ENCODE assay signal across 14 mouse cellular contexts in the genomic region with DNA sequence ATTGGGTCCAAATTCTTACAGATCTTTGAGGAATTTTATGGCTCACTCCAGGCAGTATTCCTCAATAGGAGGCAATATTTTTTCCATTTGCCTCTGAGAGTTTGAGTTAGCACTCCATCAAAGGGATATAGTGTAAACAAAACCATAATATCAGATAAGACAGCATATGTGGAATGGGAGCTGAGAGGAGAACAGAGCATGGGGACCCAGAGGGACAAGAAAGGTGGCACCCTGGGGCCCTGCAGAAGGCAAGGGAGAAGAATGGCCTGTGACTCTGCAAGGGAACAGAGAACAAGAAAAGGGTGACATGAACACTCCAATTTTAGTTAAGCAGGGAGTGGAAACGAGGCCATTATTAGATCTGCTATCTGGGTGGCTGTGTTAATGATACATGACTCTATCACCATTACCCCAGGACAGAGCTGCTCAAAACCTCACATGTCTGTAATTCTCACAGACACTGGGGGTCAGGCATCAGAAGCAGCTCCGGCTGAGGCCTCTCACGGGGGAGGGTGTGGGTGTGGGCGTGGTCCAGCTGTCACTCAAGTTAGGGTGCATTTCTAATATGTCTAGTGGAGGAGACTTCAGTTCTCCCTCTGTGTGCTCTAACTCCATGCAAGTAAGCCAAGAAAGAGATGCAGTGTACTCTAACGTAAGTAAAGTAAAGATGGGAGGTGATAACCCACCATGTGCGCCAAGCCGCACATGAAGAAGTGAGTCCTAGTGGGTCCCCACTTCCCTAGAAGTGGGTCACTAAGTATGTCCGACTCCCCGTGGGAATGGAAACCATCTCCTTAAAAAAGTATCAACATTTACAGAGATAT.
DNase-seq lines count a peak whose midpoint lies in the region; ATAC-seq and TF ChIP-seq lines count a peak whose summit lies in the region.
"Had no signal": no experiment of that assay in that cellular context is flagged by ENCODE, and none has a peak within 500 bp of the region (broad histone marks: within the 10 kb centered on the region; RNA-seq: fewer than 3 reads in every experiment).

No protein-coding gene starts in this region.

- no peak for TF ChIP-seq CTCF in G1E (IDR thresholded peaks at IDR 0.05; ENCODE audit: low read depth, low read length)
- no peak for TF ChIP-seq CTCF in small intestine, adult 2 months (IDR thresholded peaks at IDR 0.05; ENCODE audit: extremely low read depth, insufficient read length, insufficient replicate concordance, low read depth, low read length)
- TF ChIP-seq CTCF in left cerebral cortex, adult 2 months (IDR thresholded peaks at IDR 0.05), result no peak

- H3K4me3 ChIP-seq in heart, embryonic 15.5 days, result no peak overlapping the region
- H3K4me3 ChIP-seq in G1E (ENCODE audit: low read depth, low read length), result peak overlapping the region; percentile 69; the same call in 1 of the 2 replicates
- H3K4me3 ChIP-seq in intestine, embryonic 16.5 days (ENCODE audit: low read length), result no peak overlapping the region
- no peak overlapping the region for H3K4me3 ChIP-seq in small intestine, adult 2 months (ENCODE audit: low read depth, low read length)
- no peak overlapping the region for H3K4me3 ChIP-seq in left cerebral cortex, adult 2 months
- H3K4me3 ChIP-seq: limb, embryonic 12.5 days had no signal

- H3K9me3 ChIP-seq in heart, embryonic 15.5 days (replicated peaks), result no peaks in the 10 kb centered on the region
- H3K9me3 ChIP-seq in G1E (replicated peaks), result no peaks in the 10 kb centered on the region
- no peaks in the 10 kb centered on the region for H3K9me3 ChIP-seq in intestine, embryonic 16.5 days (ENCODE audit: control insufficient read depth, low read length)
- H3K9me3 ChIP-seq: embryonic facial prominence, embryonic 13.5 days; limb, embryonic 12.5 days had no signal

- H3K4me2 ChIP-seq in heart, embryonic 15.5 days, result peak overlapping the region; percentile 48; the same call in 1 of the 2 replicates
- 0 out of 2 replicates have a peak overlapping the region, but pooled peaks have one; percentile 43 for H3K4me2 ChIP-seq in intestine, embryonic 16.5 days (ENCODE audit: low read depth, low read length)

- H3K9ac ChIP-seq in heart, embryonic 15.5 days, result no peak overlapping the region
- no peak overlapping the region for H3K9ac ChIP-seq in intestine, embryonic 16.5 days (ENCODE audit: low read depth, low read length)
- H3K9ac ChIP-seq: embryonic facial prominence, embryonic 13.5 days; limb, embryonic 12.5 days had no signal

- ATAC-seq in heart, embryonic 15.5 days (replicated peaks; ENCODE audit: insufficient number of reproducible peaks, insufficient read depth, low FRiP score, low read depth), result no peak
- ATAC-seq in G1E (ENCODE audit: extremely low read depth, insufficient number of reproducible peaks, low FRiP score, poor library complexity, severe bottlenecking), result peak; percentile 54
- peak; percentile 63 for ATAC-seq in intestine, embryonic 16.5 days

- H3K4me1 ChIP-seq in heart, embryonic 15.5 days (replicated peaks), result peaks cover 3% of the 10 kb centered on the region; the same call in 1 of the 2 replicates
- H3K4me1 ChIP-seq in G1E (ENCODE audit: insufficient read depth, low read depth, low read length), result peaks cover 69% of the 10 kb centered on the region
- peaks cover 7% of the 10 kb centered on the region for H3K4me1 ChIP-seq in intestine, embryonic 16.5 days (ENCODE audit: control insufficient read depth, insufficient read depth, low read length)
- H3K4me1 ChIP-seq in small intestine, adult 2 months (ENCODE audit: control insufficient read depth, insufficient read depth, insufficient read length, low read length), result peaks cover 17% of the 10 kb centered on the region

- no peaks in the 10 kb centered on the region for H3K36me3 ChIP-seq in heart, embryonic 15.5 days
- H3K36me3 ChIP-seq in G1E (replicated peaks), result no peaks in the 10 kb centered on the region
- no peaks in the 10 kb centered on the region for H3K36me3 ChIP-seq in intestine, embryonic 16.5 days (ENCODE audit: control insufficient read depth, insufficient read depth, low read length)
- H3K36me3 ChIP-seq in small intestine, adult 2 months (ENCODE audit: control insufficient read depth, insufficient read depth, low read length), result no peaks in the 10 kb centered on the region
- H3K36me3 ChIP-seq: embryonic facial prominence, embryonic 13.5 days; limb, embryonic 12.5 days had no signal

- 68% methylated on average over 9 of the region's 9 CpGs for WGBS in heart, embryonic 15.5 days
- WGBS in intestine, embryonic 16.5 days, result 68% methylated on average over 9 of the region's 9 CpGs
- WGBS in small intestine, adult 2 months, result 57% methylated on average over 9 of the region's 9 CpGs

- DNase-seq in heart, adult 18-20 months, result no peak
- DNase-seq in G1E (ENCODE audit: low spot score), result peak; percentile 32
- no peak for DNase-seq in neural tube, embryonic 10.5 days (ENCODE audit: extremely low spot score, low spot score)
- no peak for DNase-seq in left cerebral cortex, adult 2 months (ENCODE audit: extremely low spot score in 1 of 2, low spot score in 2 of 2)
- no peak for DNase-seq in urinary bladder, adult 2 months (ENCODE audit: low spot score)
- DNase-seq: adrenal gland, postnatal 14 days; cerebellum, adult 9-10 months; heart, postnatal 10 days; kidney, adult 18-20 months had no signal

- TF ChIP-seq POLR2A in small intestine, adult 2 months (IDR thresholded peaks at IDR 0.05; ENCODE audit: low read depth, low read length), result no peak

- H3K27ac ChIP-seq in heart, embryonic 15.5 days, result no peak overlapping the region
- no peak overlapping the region for H3K27ac ChIP-seq in intestine, embryonic 16.5 days (ENCODE audit: low read length)
- 0 out of 2 replicates have a peak overlapping the region, but pooled peaks have one; percentile 9 for H3K27ac ChIP-seq in small intestine, adult 2 months (ENCODE audit: insufficient read depth, low read depth, low read length)
- H3K27ac ChIP-seq in left cerebral cortex, adult 2 months, result no peak overlapping the region
- H3K27ac ChIP-seq: embryonic facial prominence, embryonic 13.5 days; limb, embryonic 12.5 days had no signal

- intact Hi-C loops in left cerebral cortex, adult 2 months (cut with DNase I), result loop anchor here (5.0 kb wide), 1 partner anchor 89 kb away; the partner anchor contains the start of gene Cd24a

- 0 out of 2 replicates have a peak, but pooled peaks cover 3% of the 10 kb centered on the region for H3K27me3 ChIP-seq in heart, embryonic 15.5 days
- H3K27me3 ChIP-seq in G1E (ENCODE audit: insufficient read depth, low read length), result no peaks in the 10 kb centered on the region
- no peaks in the 10 kb centered on the region for H3K27me3 ChIP-seq in intestine, embryonic 16.5 days (replicated peaks; ENCODE audit: control insufficient read depth, insufficient read depth, low read length)
- no peaks in the 10 kb centered on the region for H3K27me3 ChIP-seq in small intestine, adult 2 months (ENCODE audit: control insufficient read depth, insufficient read depth, low read length)
- H3K27me3 ChIP-seq: embryonic facial prominence, embryonic 13.5 days; limb, embryonic 12.5 days had no signal
